Mouse (Mus musculus): ENCODE measurements at regions not wholly inside any gene's neighbourhood (a gene's known extent, or its start where the extent isn't known, plus 50 kb on each side); places are given as distances from the start of the nearest gene placed in this dataset.

- DNase-seq = peak; percentile 8
Observed at GRCm38 (mm10) chr7:54734039-54734438, 101.3 kb upstream of the Luzp2 start.

DNA sequence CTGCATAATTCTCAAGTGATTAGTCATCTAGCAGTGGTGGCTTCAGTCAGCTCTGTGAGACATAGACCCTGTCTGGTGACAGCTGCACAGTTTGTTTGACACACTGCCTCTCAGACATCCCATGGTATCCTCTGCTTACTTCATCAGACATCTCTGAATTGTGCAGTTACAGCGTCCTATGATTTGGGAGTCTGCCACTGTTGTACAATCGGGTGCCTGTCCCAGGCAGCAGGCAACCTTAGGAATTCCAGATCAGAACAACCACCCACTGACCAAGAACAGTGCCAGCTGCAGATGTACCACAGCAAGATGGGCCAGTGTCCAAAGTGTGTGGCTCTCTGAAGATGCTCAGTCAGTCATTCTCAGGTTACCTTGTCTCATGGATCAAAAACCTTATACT lies 100.4 kb upstream of the Luzp2 start:
- no peak for DNase-seq

DNA sequence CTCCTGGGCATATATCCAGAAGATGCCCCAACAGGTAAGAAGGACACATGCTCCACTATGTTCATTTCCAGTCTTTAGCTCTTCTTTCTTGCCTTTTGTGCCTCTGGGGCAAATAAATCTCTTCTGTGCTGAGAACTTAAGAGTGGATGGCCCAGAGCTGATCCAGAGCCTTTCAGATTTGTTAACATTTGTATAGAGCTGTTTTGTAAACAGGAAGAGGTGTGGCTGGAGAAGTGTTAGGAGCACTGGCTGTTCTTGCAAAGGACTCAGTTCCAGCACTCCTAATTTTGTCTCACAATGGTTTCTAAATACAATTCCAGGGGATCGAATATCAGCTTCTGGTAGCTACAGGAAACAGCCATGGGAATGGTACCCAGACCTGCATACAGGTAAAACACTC lies 68.0 kb upstream of the Luzp2 start:
- DNase-seq = no peak

DNA sequence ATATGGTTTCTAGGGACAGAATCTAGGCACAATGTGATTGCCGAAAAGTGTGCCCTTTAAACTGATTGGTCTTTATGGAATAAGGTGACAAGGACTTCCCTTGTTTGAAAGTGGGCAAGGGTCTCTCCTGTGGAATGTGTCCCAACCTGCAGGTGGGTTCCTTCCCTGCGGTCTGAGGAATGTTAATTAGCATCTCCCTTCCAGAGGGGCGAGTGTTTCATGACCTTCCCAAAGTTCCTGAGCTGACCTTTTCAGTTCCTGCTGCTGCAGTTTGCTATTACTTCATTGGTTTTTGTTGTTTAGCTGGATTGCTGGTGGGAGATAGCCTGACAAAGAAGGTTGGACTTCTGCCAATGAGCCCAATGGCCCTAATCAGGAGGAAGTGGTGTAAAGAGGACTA lies 66.6 kb upstream of the Luzp2 start:
- DNase-seq = no peak

DNA sequence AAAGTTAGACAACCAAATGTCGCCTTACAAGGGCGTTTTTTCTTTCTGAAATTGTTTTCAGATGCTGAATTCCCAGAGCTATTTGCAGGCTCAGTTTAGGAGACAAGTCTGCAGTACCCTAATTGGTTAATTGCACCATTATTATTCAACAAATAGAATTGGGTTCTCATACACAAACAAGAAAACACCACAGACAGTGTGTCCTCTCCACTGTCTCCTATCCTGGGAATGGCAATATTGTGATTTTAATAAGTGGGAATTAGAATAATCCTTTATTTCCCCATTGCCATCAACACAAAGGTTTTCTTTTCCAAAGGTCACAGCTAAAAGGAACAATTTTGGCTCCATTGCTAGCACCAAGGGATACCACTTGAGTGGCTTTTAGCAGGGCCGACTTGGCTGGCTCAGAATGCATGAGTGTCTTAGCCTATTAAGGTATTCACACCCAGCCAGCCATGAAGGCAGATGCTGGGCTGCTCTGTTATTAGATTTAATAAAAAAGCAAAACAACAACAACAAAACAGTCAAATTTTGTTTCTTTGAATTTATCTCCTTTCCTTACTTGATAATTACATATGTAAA lies 53.3 kb upstream of the Luzp2 start:
- DNase-seq = no peak

DNA sequence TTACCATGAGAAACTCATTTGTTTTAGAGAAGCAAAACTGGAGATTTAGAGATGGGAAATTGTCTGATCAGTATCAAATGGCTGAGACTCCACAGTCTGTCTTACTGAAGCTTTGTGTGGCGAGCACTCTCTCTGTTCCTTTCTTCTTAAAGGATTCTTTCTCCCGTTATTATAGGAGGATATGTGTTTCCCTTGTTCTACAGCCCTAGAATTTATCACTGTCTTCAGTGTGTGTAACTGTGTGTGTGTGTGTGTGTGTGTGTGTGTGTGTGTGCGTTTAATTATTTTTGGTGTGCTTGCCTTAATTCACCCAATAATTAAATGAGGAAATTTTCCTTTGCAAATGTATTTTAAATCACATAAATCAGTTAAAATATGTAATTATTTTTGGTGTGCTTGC lies 52.7 kb upstream of the Luzp2 start:
- no peak for DNase-seq

- DNase-seq = no peak
Observed at GRCm38 (mm10) chr7:54783550-54784529, 51.5 kb upstream of the Luzp2 start.

All from kidney, adult 9 months (tissue).